Mouse (Mus musculus) adrenal gland, adult 10 weeks (tissue): ENCODE measurements around the gene Zfp418. TPM values are rescaled to one million over a fixed set of nuclear protein-coding genes. Genes with fewer than 3 reads are reported as not detected.

Source experiments
- polyA plus RNA-seq: library from polyadenylated mRNA; stranded (reverse); fragments of 350-450 nt; fragmentation: Illumina TruSeq; extraction: RNeasy Lipid Tissue Mini Kit (QIAGEN cat#74804); gene quantifications from one replicate; pipeline ENCODE4 v1.2.3, GENCODE M21; 2014; ENCODE audit warnings: low read depth, low replicate concordance

Gene Zfp418
- 4.3 TPM for polyA plus RNA-seq

DNA sequence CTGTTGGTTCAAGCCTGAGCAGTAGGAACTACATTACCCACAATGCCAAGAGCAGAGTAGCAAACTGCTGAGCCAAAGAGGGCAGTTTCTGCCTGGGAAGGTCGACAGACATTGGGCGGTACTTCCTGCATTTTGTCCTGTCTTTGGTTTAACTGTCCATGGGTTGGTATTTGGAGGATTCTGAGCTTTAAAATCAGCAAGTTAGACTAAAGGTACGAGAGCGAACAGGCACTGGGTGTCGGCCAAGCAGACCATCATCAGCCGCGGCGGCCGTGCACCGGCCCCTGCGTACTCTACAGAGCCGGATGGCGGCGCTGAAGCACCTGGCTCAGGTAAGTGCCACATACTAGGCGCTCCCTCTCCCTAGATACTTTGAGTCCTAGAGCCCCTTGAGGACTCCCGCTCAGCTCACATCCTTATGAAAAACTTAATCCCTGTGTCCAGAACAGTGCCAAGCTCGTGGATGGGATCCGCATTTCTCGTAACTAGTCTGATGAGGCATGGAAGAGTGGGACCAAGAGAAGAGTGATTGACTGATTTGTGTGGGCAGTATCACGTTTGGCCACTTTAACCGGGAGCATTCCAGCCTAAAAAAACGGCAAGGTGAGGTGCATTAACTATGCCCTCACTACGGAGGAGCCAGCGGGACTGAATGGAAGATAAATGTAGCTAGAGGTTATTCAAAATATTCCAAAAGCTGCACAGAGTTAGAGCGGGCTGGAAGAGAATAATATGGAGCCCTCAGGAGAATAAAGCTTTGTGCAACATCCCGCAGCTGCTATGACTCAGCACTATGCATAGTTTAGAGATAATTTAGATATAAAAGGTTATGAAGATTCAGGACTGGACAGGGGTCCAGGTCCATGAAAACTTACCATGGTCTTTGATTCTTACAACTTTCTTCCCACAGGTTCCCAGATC lies at the start of gene Zfp418:
Gene Zfp418, plus strand, starts transcription at position 104 of the 921 bp plus-strand sequence.

DNA sequence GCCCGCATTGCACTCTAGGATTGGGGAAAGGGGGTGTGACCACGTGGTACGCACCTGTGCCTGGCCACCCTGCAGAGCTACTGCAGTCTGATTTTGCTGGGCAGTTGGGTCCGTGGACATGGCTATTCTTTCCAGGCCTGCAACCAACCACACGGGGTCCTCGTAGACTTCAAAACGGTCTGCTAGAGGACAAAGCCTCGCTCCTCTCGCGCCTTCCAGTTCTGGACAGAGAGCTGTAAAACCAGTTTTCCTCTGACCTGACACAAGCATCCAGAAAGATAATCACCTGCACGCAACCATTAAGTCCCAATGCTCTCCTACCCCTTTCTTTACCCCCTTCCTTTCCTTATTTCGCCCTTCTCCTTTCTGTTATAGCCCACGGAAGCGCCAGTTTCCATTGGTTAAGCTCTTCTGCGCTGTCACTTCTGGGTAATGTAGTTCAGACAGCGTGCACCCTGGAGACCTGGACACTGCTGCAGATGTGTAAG lies 34.7 kb upstream of the Zfp418 start, which contains the start of gene Zfp773:
Gene Zfp773, minus strand, starts transcription at position 377 of the 488 bp plus-strand sequence.

DNA sequence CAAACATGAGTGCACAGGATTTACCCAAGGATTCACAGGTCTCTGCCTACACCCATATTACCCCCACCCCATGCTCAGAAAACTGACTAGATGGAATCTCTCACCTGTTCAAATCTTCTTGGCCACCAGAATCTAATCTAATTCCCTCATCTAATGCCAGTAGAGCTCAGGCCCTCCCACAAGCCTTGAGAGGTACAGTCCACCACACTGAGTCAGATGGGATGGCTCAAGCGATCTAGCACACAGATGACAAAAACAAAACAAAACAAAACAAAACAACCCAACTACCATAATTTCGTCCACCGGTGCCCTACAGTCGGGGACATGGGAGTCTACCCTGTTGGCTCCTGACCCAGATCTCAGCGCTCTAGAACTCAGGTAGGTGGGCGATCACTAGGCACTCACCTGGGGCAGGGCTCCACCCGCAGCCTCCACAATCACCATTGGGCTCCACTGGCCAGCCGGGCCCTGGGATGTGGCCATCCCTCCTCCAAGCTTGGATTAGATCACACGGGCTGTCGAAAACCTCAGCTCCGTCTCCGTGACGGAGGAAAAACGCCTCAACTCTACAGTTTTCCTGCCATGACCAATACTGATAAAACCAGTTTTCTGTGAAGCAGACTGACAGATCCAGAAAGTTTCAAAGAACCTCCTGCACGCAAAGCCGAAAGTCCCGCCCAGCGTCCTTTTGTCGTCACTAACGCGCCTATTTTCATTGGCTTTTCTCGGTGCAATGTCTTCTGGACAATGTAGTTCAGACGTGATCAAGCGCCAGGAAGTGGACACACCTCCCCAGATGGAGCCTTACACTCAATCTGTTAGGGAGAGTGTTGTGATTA lies 38.4 kb downstream of the Zfp418 start, which contains the start of gene Zfp772:
Gene Zfp772, minus strand, starts transcription at position 686 of the 839 bp plus-strand sequence.

Other genes starting within 250 kb of the Zfp418 start
- not detected for gene Aurkc, start 176.0 kb upstream of the Zfp418 start, polyA plus RNA-seq
- gene Zfp954, start 49.8 kb upstream of the Zfp418 start, polyA plus RNA-seq, result 7.8 TPM
- gene Zfp773, start 34.6 kb upstream of the Zfp418 start, polyA plus RNA-seq, result 1.5 TPM
- gene Zfp772, start 38.7 kb downstream of the Zfp418 start, polyA plus RNA-seq, result 11.1 TPM
- 7.3 TPM for gene Vmn2r29, start 76.0 kb downstream of the Zfp418 start, polyA plus RNA-seq
- gene Gm45844, start 107.0 kb downstream of the Zfp418 start, polyA plus RNA-seq, result 7.7 TPM
- 171 TPM for gene Clcn4, start 129.5 kb downstream of the Zfp418 start, polyA plus RNA-seq
- 1.5 TPM for gene Vmn2r30, start 166.3 kb downstream of the Zfp418 start, polyA plus RNA-seq
- gene Gm45783, start 203.2 kb downstream of the Zfp418 start, polyA plus RNA-seq, result 2.4 TPM
- not detected for gene Vmn2r31, start 228.4 kb downstream of the Zfp418 start, polyA plus RNA-seq